Mouse (Mus musculus) midbrain, embryonic 10.5 days (tissue): ENCODE measurements around the gene C8a. TPM values are rescaled to one million over a fixed set of nuclear protein-coding genes. Genes with fewer than 3 reads are reported as not detected.

Experiments
- DNase-seq: peaks from one replicate; pipeline ENCODE4 v3.0.0-alpha.2; 2017; ENCODE audit warnings: low spot score
- H3K27ac ChIP-seq: fragments of 300-500 bp; sonication (generic); replicated peaks from 2 replicates; pipeline ENCODE4 v1.5.1; 2016; ENCODE audit warnings: mild to moderate bottlenecking
- H3K27me3 ChIP-seq: fragments of 300-500 bp; sonication (generic); 2 replicates; pipeline ENCODE4 v1.6.1; 2016; ENCODE audit warnings: low read depth, mild to moderate bottlenecking; ENCODE audit not compliant: poor library complexity, severe bottlenecking
- H3K36me3 ChIP-seq: fragments of 300-500 bp; sonication (generic); 2 replicates; pipeline ENCODE4 v1.6.1; 2016; ENCODE audit warnings: mild to moderate bottlenecking, moderate library complexity
- H3K4me1 ChIP-seq: fragments of 300-500 bp; sonication (generic); 2 replicates; pipeline ENCODE4 v1.6.1; 2016
- H3K4me3 ChIP-seq: fragments of 300-500 bp; sonication (generic); 2 replicates; pipeline ENCODE4 v1.5.1; 2016; ENCODE audit warnings: mild to moderate bottlenecking, moderate library complexity
- H3K9me3 ChIP-seq: fragments of 300-500 bp; sonication (generic); replicated peaks from 2 replicates; pipeline ENCODE4 v1.6.1; 2016; ENCODE audit warnings: mild to moderate bottlenecking
- WGBS: fragments of 180-500 bp; shearing (Covaris S2); methylation state at CpG from one replicate; pipeline ENCODE4 v1.1.7; 2016; 5-methylcytosine and 5-hydroxymethylcytosine counted together
- polyA plus RNA-seq: library from polyadenylated mRNA; unstranded; fragments of >200 nt; fragmentation: Nextera tagmentation; extraction: Ambion mirVana; gene quantifications from 2 replicates; pipeline ENCODE4 v1.2.1, GENCODE M21; 2016

Gene C8a
- polyA plus RNA-seq, 1 experiment from 2014 or later, result not detected

DNA sequence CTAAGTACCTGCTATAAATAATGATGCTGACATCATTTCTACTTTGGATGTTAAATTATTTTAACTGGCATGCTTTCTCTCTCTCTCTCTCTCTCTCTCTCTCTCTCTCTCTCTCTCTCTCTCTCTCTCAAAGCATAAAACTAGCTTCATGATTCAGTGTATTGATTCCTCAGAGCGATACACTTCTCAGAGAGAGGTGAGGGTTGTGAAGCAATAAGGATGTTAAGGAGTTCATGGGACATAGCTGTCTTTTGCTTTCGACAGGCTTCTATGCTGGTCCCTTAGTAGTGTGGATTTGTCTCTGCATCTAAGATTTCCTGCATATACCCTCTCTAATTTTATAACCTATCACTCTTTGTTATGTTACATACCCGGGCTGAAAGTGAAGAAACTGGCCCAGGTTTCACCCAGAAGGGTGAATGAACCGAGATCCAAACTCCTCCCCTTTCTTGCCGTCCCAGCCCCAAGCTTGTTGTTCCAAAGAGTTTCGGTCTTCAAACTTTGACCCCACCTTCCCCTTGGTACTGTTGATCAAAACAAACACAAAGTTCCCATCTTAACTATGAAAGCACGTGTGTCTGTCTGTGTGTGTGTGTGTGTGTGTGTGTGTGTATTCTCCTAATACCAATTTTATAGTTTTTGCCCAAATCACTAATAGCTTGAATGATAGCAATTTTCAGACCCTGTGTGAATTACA is 51.7 kb downstream of the C8a start:
- Histone ChIP-seq H3K36me3 (no peaks in the 10 kb centered on the region), H3K27me3 (no peaks in the 10 kb centered on the region), H3K27ac (no peak overlapping the region), H3K9me3 (no peaks in the 10 kb centered on the region), H3K4me3 (no peak overlapping the region), H3K4me1 (0 out of 2 replicates have a peak, but pooled peaks cover 2% of the 10 kb centered on the region)
- DNase-seq, result no peak
- 77% methylated on average over 7 of the region's 7 CpGs for WGBS

DNA sequence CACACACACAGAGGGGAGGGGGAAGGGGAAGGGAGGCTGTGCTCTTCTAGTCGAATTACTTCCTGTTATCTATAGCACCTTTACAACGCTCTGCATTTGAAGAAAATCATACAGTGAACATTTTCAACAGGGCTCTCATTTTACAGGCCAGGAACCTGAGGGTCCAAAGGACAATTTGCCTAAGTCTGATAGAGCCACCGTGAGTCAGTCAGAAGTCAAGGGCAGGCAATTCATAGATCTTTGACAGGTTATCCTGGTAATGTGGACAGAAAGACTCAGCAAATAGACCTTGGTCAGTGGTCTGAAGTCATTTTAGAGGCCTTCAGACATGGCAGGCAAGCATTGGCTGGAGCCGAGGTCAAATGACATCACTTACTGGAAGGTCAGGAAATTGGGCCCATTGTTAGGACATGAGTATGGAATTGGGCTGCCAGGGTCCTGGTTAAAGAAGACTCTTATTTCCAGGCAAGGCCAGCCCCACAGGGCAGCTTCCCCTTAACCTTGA is 52.5 kb downstream of the C8a start:
- WGBS, result 85% methylated on average over 4 of the region's 4 CpGs
- no peaks in the 10 kb centered on the region for H3K27me3 ChIP-seq

DNA sequence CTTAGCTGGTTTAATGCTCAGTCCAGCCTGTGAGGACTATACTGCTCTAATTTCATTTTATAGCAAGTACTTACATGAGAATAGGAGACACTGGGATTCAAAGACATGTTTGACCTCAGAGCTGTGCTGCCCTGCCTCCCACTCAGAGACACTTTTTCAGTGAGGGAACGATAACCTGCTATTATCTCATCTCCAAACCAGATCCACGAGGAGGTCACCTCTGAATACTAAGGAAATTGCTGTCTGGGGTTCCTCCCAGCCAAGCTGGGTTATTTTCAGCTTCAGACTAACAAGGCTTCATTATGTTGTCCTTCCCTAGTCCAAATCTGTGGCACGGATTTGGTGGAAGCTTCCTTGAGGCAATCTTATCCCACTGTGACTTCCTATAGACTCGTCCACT is 56.3 kb downstream of the C8a start:
- no peak overlapping the region for H3K4me3 ChIP-seq
- no peaks in the 10 kb centered on the region for H3K36me3 ChIP-seq
- no peak overlapping the region for H3K27ac ChIP-seq
- 80% methylated on average over 4 of the region's 4 CpGs for WGBS
- H3K9me3 ChIP-seq, result no peaks in the 10 kb centered on the region
- H3K27me3 ChIP-seq, result no peaks in the 10 kb centered on the region
- DNase-seq, result no peak
- peaks cover 4% of the 10 kb centered on the region; the same call in 1 of the 2 replicates for H3K4me1 ChIP-seq

More for the DNA sequence above, 52.5 kb downstream of the C8a start:
- H3K27ac ChIP-seq, result no peak overlapping the region
- H3K4me3 ChIP-seq, result no peak overlapping the region
- no peaks in the 10 kb centered on the region for H3K36me3 ChIP-seq
- H3K9me3 ChIP-seq, result no peaks in the 10 kb centered on the region
- DNase-seq, result no peak
- H3K4me1 ChIP-seq, result peaks cover 4% of the 10 kb centered on the region; the same call in 1 of the 2 replicates

DNA sequence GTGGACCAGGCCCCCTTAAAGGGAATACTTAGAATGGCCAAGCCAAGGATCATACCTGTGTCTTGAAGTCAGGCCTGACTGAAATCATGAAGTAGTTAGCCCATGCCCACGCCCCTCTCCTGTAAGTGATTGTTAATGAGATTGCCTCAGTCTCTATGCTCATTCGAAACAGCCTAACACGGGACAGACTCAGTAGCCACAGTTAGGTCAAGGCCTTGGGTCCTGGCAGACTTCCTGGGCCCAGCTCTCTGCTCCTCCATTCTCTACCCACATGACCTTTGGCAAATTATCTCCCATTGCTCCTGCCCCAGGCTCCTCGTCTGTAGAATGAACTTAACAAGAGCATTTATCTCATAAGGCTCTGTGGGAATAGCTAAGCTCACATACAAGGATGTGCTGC is 57.2 kb downstream of the C8a start:
- no peaks in the 10 kb centered on the region for H3K9me3 ChIP-seq
- H3K27ac ChIP-seq, result no peak overlapping the region
- peaks cover 4% of the 10 kb centered on the region; the same call in 1 of the 2 replicates for H3K4me1 ChIP-seq
- 74% methylated on average over 4 of the region's 4 CpGs for WGBS
- no peak for DNase-seq
- H3K4me3 ChIP-seq, result no peak overlapping the region
- no peaks in the 10 kb centered on the region for H3K36me3 ChIP-seq
- H3K27me3 ChIP-seq, result no peaks in the 10 kb centered on the region

DNA sequence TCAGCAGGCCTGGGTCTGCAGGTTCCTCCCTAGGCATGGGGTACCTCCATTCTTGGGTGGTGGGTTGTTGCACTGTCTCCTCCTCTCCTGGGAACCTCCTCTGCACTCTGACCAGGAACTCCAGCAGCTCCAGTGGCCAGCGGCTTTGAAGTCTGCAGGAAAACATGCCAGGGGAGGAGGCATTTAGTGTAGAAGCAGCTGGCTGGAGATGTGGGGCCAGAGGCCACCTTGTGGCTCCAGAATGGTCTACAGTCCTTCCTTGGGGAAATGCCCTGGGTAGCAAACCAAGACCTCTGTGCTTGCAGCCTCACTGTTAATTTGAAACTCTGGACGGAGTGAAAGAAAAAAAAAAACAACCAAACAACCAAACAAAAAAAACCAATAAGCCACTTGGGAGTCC is 58.7 kb downstream of the C8a start:
- 52% methylated on average over 2 of the region's 2 CpGs for WGBS
- Histone ChIP-seq H3K9me3 (no peaks in the 10 kb centered on the region), H3K27me3 (no peaks in the 10 kb centered on the region), H3K36me3 (no peaks in the 10 kb centered on the region), H3K27ac (no peak overlapping the region), H3K4me3 (no peak overlapping the region), H3K4me1 (peaks cover 4% of the 10 kb centered on the region; the same call in 1 of the 2 replicates)
- no peak for DNase-seq

DNA sequence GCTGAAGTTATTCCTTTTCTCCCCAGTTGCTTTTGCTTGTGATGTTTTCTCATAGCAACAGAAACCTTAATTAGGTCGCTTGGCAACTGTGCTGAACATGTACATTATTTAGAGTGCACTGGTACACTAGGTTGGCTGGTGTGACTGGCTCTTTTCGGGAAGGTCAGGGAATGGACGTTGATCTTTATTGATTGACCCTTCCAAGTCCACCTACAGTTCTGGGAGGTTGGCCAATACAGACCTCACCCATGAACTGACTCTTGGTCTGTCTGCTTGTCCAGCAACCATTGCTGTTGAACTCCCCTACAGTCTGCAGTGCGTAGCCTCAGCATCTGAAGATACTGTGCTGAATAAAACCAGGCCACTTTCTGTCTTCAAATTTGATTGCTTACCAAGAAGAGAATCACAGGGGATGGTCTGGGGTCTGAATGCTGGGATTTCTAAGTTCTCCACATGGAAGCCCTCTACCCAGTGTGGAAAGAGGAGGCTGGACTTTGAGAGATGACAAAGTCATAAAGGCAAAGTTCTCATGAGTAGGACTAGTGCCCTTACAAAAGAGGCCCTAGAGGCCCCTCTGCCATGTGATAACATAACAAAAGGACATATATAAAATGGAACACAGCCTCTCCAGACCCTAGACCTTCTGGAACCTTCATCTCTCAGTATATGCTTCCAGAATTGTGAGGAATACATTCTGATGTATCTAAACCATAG is 59.5 kb downstream of the C8a start:
- WGBS, result 88% methylated on average over 4 of the region's 4 CpGs
- peaks cover 4% of the 10 kb centered on the region; the same call in 1 of the 2 replicates for H3K4me1 ChIP-seq
- DNase-seq, result no peak
- H3K36me3 ChIP-seq, result no peaks in the 10 kb centered on the region
- no peak overlapping the region for H3K4me3 ChIP-seq
- no peak overlapping the region for H3K27ac ChIP-seq
- no peaks in the 10 kb centered on the region for H3K9me3 ChIP-seq
- no peaks in the 10 kb centered on the region for H3K27me3 ChIP-seq

DNA sequence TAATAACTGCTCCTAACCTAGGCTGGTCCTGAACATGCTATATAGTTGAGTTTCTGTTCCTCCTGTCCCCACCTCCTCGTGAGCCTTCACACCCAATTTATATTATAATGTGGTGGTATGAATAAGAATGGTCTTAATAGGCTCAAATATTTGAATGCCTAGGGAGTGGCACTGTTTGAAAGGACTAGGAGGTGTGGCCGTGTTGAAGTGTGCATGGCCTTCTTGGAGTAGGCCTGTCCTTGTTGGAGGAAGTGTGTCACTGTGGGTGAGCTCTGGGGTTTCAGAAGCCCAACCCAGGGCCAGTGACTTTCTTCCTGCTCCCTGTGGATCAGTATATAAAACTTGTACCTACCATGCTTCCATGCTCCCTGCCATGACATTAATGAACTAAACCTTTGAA is 62.6 kb downstream of the C8a start:
- no peak for DNase-seq
- H3K36me3 ChIP-seq, result no peaks in the 10 kb centered on the region
- no peaks in the 10 kb centered on the region for H3K27me3 ChIP-seq
- no peak overlapping the region for H3K4me3 ChIP-seq
- WGBS, result 85% methylated on average over 2 of the region's 2 CpGs
- H3K9me3 ChIP-seq, result no peaks in the 10 kb centered on the region
- H3K4me1 ChIP-seq, result peaks cover 19% of the 10 kb centered on the region
- H3K27ac ChIP-seq, result no peak overlapping the region

DNA sequence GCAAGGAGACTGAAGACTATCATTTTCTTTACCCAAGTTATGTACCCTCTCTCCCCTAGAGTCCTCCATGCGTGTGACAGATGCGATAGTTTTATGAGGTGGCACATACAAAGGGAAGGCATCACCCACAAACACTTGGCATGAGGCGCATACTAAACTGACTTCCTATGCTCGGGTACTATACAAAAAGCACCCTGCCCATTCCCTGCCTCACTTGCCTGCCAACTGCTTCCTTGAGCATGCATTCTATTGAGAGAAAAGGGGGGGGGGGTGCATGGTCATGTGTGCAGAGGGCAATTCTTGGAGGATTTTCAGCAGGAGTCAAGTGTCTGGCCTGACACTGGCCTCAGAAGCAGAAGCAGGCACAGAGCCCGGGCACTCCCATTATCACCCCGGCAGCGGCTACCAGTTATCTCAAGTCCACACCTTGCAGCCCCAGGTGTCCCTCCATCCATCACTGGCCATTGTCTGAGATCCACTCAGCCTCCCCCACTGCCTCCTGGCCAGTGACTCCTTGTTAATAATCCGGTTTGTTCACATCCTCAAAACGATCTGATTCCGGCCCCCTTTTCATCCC is 65.4 kb downstream of the C8a start:
- 74% methylated on average over 10 of the region's 10 CpGs for WGBS
- DNase-seq, result no peak
- Histone ChIP-seq H3K27ac (no peak overlapping the region), H3K27me3 (no peaks in the 10 kb centered on the region), H3K9me3 (no peaks in the 10 kb centered on the region), H3K4me1 (peaks cover 19% of the 10 kb centered on the region), H3K4me3 (no peak overlapping the region), H3K36me3 (no peaks in the 10 kb centered on the region)

DNA sequence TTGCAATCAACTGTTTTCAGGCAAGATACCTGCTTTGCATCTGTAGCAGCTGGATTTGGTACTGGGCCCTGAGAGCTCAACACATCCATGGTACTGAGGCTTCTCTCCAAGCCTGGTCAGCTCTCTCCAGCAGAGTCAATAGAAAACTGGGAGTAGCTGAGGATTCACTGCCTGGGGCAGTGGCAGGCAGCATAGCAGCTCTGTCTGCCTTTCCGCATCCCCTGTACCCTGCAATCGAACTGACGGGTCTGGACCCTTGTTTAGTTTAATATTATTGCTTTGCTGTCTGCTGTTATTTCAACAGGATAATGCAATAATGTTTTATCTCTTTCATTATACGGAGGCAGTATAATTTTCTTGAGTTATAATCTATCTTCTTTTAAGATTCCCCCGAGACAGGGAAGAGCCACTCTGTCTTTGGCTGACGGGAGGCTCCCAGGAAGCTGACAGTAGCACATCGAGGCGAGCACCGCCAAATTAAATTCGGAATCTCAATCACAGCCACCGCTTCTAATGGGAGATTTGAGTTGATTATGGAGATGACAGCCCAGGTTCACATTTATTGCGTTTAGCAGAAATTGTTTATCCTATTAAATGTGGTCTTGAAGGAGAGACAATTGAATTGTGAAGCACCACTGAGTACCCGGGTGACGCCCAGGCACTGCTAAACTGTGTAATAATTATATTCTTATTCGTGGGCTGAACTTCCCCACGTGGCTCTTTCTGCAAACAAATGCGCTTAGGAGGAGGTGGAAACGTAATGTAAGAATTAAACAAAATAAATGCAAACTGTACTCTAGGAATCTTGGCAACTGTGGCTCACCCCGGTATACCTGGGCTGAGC is 70.6 kb downstream of the C8a start:
- peaks cover 15% of the 10 kb centered on the region for H3K4me1 ChIP-seq
- H3K4me3 ChIP-seq, result no peak overlapping the region
- H3K27me3 ChIP-seq, result no peaks in the 10 kb centered on the region
- H3K36me3 ChIP-seq, result no peaks in the 10 kb centered on the region
- H3K9me3 ChIP-seq, result no peaks in the 10 kb centered on the region
- WGBS, result 89% methylated on average over 19 of the region's 19 CpGs
- H3K27ac ChIP-seq, result no peak overlapping the region
- no peak for DNase-seq

DNA sequence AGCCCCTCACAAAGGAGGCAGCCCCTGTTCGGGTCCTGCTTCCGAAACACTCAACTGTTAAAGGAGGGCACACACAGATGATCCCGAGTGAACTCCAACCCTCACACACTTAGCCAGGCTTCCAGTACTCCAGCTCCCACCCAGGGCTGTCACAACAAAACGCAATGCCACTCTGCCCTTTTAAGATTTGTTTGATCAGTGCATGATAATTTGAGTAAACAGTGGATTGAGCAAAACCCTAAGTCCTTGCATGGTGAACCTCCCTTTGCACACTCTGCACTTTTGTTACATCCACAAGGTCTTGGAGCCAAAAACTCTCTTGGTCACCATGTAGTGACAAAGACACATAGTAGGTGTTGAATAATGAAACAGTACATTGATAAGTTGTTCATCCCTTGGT is 72.1 kb downstream of the C8a start:
- no peak for DNase-seq
- Histone ChIP-seq H3K4me3 (no peak overlapping the region), H3K27me3 (no peaks in the 10 kb centered on the region), H3K9me3 (no peaks in the 10 kb centered on the region), H3K4me1 (peaks cover 2% of the 10 kb centered on the region; the same call in 1 of the 2 replicates), H3K27ac (no peak overlapping the region), H3K36me3 (no peaks in the 10 kb centered on the region)
- WGBS, result 82% methylated on average over 4 of the region's 4 CpGs

DNA sequence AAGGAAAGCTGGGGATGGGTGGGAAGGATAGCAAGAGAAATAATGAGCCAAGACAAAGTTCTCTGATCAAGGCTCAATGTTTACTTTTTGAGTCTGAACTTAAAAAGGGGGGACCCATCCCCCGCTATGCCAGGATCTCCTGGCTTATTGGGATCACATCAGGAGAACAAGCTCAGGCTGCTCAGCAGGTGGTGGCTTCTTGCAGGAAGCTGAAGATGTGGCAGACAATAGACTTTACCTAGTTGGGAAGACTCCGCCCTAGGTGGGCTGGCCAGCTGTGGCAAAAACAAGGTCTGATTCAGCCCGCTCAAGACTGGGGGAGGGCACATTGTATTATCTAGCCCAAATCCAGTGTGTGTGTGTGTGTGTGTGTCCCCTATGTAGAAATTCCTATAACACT is 74.6 kb downstream of the C8a start:
- H3K27me3 ChIP-seq, result no peaks in the 10 kb centered on the region
- WGBS, result 86% methylated on average over 3 of the region's 3 CpGs
- peaks cover 7% of the 10 kb centered on the region; the same call in 1 of the 2 replicates for H3K4me1 ChIP-seq
- DNase-seq, result no peak
- H3K36me3 ChIP-seq, result no peaks in the 10 kb centered on the region
- H3K4me3 ChIP-seq, result no peak overlapping the region
- H3K9me3 ChIP-seq, result no peaks in the 10 kb centered on the region
- no peak overlapping the region for H3K27ac ChIP-seq

DNA sequence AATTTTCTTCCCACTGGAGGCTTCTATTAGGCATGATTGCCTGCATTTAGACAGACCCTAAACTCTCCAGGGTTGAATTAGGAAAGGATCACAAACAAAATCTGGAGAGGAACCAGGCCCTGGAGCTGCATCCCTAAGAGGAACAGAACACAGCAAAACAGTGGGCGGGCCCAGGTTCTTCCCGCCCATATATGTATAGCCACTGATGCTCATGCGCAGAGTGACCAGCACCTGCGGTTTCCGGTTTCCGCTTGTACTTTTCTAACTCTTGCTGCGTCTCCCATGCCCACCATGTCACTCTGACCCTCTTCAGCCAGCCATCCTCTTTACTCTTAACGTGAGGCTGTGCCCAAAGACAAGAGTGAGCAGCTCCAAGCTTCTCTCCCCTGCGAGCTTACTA is 77.2 kb downstream of the C8a start:
- Histone ChIP-seq H3K36me3 (no peaks in the 10 kb centered on the region), H3K9me3 (no peaks in the 10 kb centered on the region), H3K4me3 (no peak overlapping the region), H3K4me1 (peaks cover 7% of the 10 kb centered on the region; the same call in 1 of the 2 replicates), H3K27ac (no peak overlapping the region), H3K27me3 (no peaks in the 10 kb centered on the region)
- WGBS, result 85% methylated on average over 9 of the region's 9 CpGs
- DNase-seq, result no peak
